Mouse (Mus musculus) E14TG2a.4 (cell line): ENCODE results near the gene Olfr923.

Experiments
- H3K27me3 ChIP-seq: 2 replicates; pipeline ENCODE4 v1.6.1; 2014; ENCODE audit warnings: low read length, control low read depth; ENCODE audit not compliant: insufficient read depth
- H3K36me3 ChIP-seq: 2 replicates; pipeline ENCODE4 v1.6.1; 2014; ENCODE audit warnings: low read length, control low read depth; ENCODE audit not compliant: insufficient read depth
- H3K4me1 ChIP-seq: replicated peaks from 2 replicates; pipeline ENCODE4 v1.6.1; 2014; ENCODE audit warnings: low read depth, low read length, control low read depth
- H3K4me3 ChIP-seq: replicated peaks from 2 replicates; pipeline ENCODE4 v1.5.1; 2014; ENCODE audit warnings: mild to moderate bottlenecking, low read length
- H3K9me3 ChIP-seq: 2 replicates; pipeline ENCODE4 v1.6.1; 2014; ENCODE audit warnings: low read length, control low read depth
- CTCF ChIP-seq: conservative IDR thresholded peaks from 2 replicates; pipeline ENCODE4 v1.5.1; 2014; ENCODE audit warnings: low read length
- NANOG ChIP-seq: IDR thresholded peaks from 2 replicates; pipeline ENCODE4 v1.6.1; 2014; ENCODE audit warnings: borderline replicate concordance, low read length, mixed read lengths
- POU5F1 ChIP-seq: IDR thresholded peaks from 2 replicates; pipeline ENCODE4 v1.6.1; 2014; ENCODE audit warnings: low read length, borderline replicate concordance

The Olfr923 gene

DNA sequence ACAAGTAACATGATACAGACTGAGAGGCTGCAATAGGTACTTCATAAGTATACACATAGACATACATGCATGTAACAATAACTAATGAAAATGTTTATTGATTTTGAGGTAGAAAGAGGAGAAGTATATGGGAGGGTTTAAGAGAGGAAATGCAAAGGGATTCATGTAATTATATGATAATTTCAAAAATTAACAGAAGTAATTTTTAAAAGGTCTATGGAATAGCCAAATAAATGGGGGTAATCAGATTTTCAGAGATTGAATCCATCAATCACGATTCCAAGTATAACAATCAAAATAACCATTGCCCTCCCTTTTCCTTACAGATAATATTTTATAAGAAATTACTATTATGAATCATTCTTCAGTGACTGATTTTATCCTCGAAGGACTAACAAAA lies 50.5 kb downstream of the Olfr923 start, which contains the start of gene Olfr926:
Olfr926 (plus strand) TSS at position 301 of the 400 bp plus-strand sequence.
- TF ChIP-seq CTCF = no peak
- TF ChIP-seq POU5F1 = no peak
- TF ChIP-seq NANOG = no peak
- no peaks in the 10 kb centered on the region for H3K27me3 ChIP-seq
- no peak within 1 kb of the TSS for H3K4me3 ChIP-seq
- peaks cover 27% of the 10 kb centered on the region for H3K9me3 ChIP-seq
- peaks cover 11% of the 10 kb centered on the region for H3K36me3 ChIP-seq
- peaks cover 37% of the 10 kb centered on the region for H3K4me1 ChIP-seq
